Mouse (Mus musculus) megakaryocyte, embryonic 14.5 days (primary cell): ENCODE results near the gene Eif2s3x.

ENCODE experiments used
- FLI1 ChIP-seq: IDR thresholded peaks from 2 replicates; pipeline ENCODE4 v1.6.1; 2012; ENCODE audit warnings: low read length, inconsistent platforms, mixed read lengths
- GATA1 ChIP-seq: IDR thresholded peaks from 3 replicates; pipeline ENCODE4 v1.6.1; 2012; ENCODE audit warnings: mixed read lengths, low read length, inconsistent platforms, borderline replicate concordance

GRCm38 (mm10) chrX:94197789-94198188, 14.9 kb downstream of the Eif2s3x start:
- TF ChIP-seq GATA1 = no peak
- TF ChIP-seq FLI1 = no peak
